Mouse (Mus musculus) kidney, adult 8-10 months (tissue): ENCODE measurements around the gene Emc1.

Experiments
- DNase-seq, 2 experiments: peaks; one replicate each; pipeline ENCODE4 v3.0.0; 2022

Emc1 gene

GRCm38 (mm10) chr4:139351931-139352711, at the start of gene Emc1, which contains the start of the genes Mrto4 and Ubr4:
Gene Emc1, plus strand, starts transcription at chr4:139352587.
Gene Mrto4, minus strand, starts transcription at chr4:139352576.
Gene Ubr4, plus strand, starts transcription at chr4:139352609.
- peak; percentile 77 to 84 for DNase-seq

GRCm38 (mm10) chr4:139305521-139305920, 46.9 kb upstream of the Emc1 start:
- no peak for DNase-seq

- DNase-seq: peak; percentile 47 to 66
Measured at GRCm38 (mm10) chr4:139307916-139308315, 44.5 kb upstream of the Emc1 start.

GRCm38 (mm10) chr4:139309651-139310050, 42.7 kb upstream of the Emc1 start:
- no peak for DNase-seq

- peak; percentile 96 to 99 for DNase-seq
Measured at GRCm38 (mm10) chr4:139310171-139310898, 42.1 kb upstream of the Emc1 start, which contains the start of the genes Pqlc2 and Akr7a5. Gene Pqlc2, minus strand, starts transcription at chr4:139310708. Gene Akr7a5, plus strand, starts transcription at chr4:139310744.

GRCm38 (mm10) chr4:139310899-139311701, 41.3 kb upstream of the Emc1 start:
- DNase-seq: peak; percentile 61 to 62

GRCm38 (mm10) chr4:139311707-139312106, 40.7 kb upstream of the Emc1 start:
- peak in 1 of 2 experiments; percentile 39 for DNase-seq

- DNase-seq: no peak
Measured at GRCm38 (mm10) chr4:139312632-139313031, 39.8 kb upstream of the Emc1 start.

GRCm38 (mm10) chr4:139318449-139318848, 33.9 kb upstream of the Emc1 start:
- DNase-seq: no peak

- no peak for DNase-seq
Measured at GRCm38 (mm10) chr4:139319740-139320139, 32.6 kb upstream of the Emc1 start.

GRCm38 (mm10) chr4:139330605-139331004, 21.8 kb upstream of the Emc1 start:
- peak; percentile 84 to 92 for DNase-seq

GRCm38 (mm10) chr4:139334631-139335295, 17.6 kb upstream of the Emc1 start:
- peak; percentile 38 to 40 for DNase-seq

- DNase-seq: no peak
Measured at GRCm38 (mm10) chr4:139335507-139335906, 16.9 kb upstream of the Emc1 start.

- DNase-seq: peak; percentile 66 to 82
Measured at GRCm38 (mm10) chr4:139336822-139337483, 15.4 kb upstream of the Emc1 start.

- no peak for DNase-seq
Measured at GRCm38 (mm10) chr4:139338145-139338544, 14.2 kb upstream of the Emc1 start.

GRCm38 (mm10) chr4:139340835-139341234, 11.6 kb upstream of the Emc1 start:
- DNase-seq: no peak

- DNase-seq: peak; percentile 44 to 45
Measured at GRCm38 (mm10) chr4:139341556-139342233, 10.7 kb upstream of the Emc1 start.

- peak; percentile 68 to 72 for DNase-seq
Measured at GRCm38 (mm10) chr4:139343718-139344117, 8.7 kb upstream of the Emc1 start.

GRCm38 (mm10) chr4:139345416-139346019, 6.9 kb upstream of the Emc1 start:
- DNase-seq: no peak

GRCm38 (mm10) chr4:139352832-139353231, 445 bp downstream of the Emc1 start:
- no peak for DNase-seq

GRCm38 (mm10) chr4:139357211-139357610, 4.8 kb downstream of the Emc1 start:
- DNase-seq: no peak
